Mouse (Mus musculus): ENCODE results near the gene Dis3l2. TPM values are rescaled to one million over a fixed set of nuclear protein-coding genes. Genes with fewer than 3 reads are reported as not detected.

The Dis3l2 gene
- total and polyA plus RNA-seq, 3 experiments, result 12.4 to 17.4 (median 16.5) TPM

GRCm38 (mm10) chr1:86859371-86859770 lies 155.8 kb downstream of the Dis3l2 start:
- TF ChIP-seq KAT2A (IDR thresholded peaks at IDR 0.05; ENCODE audit: insufficient replicate concordance, low read length) (no peak), JUND (conservative IDR thresholded peaks at IDR 0.05; ENCODE audit: low read depth, low read length) (no peak), GABPA (IDR thresholded peaks at IDR 0.05; ENCODE audit: insufficient replicate concordance, low read depth, low read length) (no peak), E2F4 (IDR thresholded peaks at IDR 0.05; ENCODE audit: insufficient replicate concordance, low read depth, low read length) (no peak), NRF1 (IDR thresholded peaks at IDR 0.05; ENCODE audit: low read depth, low read length) (no peak), MAZ (IDR thresholded peaks at IDR 0.05; ENCODE audit: low read depth, low read length) (no peak), IRF4 (IDR thresholded peaks at IDR 0.05; ENCODE audit: low read depth, low read length) (no peak), MEF2A (IDR thresholded peaks at IDR 0.05; ENCODE audit: borderline replicate concordance, low read depth, low read length) (no peak), MAX (IDR thresholded peaks at IDR 0.05; ENCODE audit: low read length) (no peak)
- no peaks in the 10 kb centered on the region for H3K79me2 ChIP-seq (replicated peaks; ENCODE audit: control insufficient read depth, extremely low read depth, insufficient read depth, poor library complexity, severe bottlenecking)
- DNase-seq (ENCODE audit: extremely low read depth), result no peak
- dilution Hi-C loops (cut with MboI; ENCODE audit: extremely low pct_ligation_motif_present, extremely low pct_unique_long_range_greater_than_20kb, low sequenced_read_pairs) (no loop called here), in situ Hi-C loops (cut with MboI; ENCODE audit: low pct_ligation_motif_present, low pct_unique_long_range_greater_than_20kb, low sequenced_read_pairs) (no loop called here)
- H3K27me3 ChIP-seq (replicated peaks), result no peaks in the 10 kb centered on the region
- no peak overlapping the region for H3K4me2 ChIP-seq (ENCODE audit: insufficient read depth, low read depth, poor library complexity, severe bottlenecking)
- H3K27ac ChIP-seq (ENCODE audit: insufficient read depth, low read depth), result no peak overlapping the region
- H3K4me3 ChIP-seq (replicated peaks in 1 of 3; ENCODE audit: low read depth in 2 of 3, low read length in 2 of 3, poor library complexity in 1 of 3), result no peak overlapping the region
- H3K36me3 ChIP-seq (replicated peaks in 1 of 2; ENCODE audit: control insufficient read depth in 1 of 2, insufficient read depth in 1 of 2, low read length in 1 of 2), result peaks cover 0 to 30% of the 10 kb centered on the region in 2 experiments
- peaks cover 0 to 26% of the 10 kb centered on the region in 2 experiments; a peak in 2 of 4 replicates for H3K4me1 ChIP-seq (ENCODE audit: control insufficient read depth in 1 of 2, insufficient read depth in 2 of 2)
- no peaks in the 10 kb centered on the region for H3K9me3 ChIP-seq (replicated peaks; ENCODE audit: low read length)
- H3K9ac ChIP-seq (ENCODE audit: insufficient read depth, low read depth), result no peak overlapping the region

DNA sequence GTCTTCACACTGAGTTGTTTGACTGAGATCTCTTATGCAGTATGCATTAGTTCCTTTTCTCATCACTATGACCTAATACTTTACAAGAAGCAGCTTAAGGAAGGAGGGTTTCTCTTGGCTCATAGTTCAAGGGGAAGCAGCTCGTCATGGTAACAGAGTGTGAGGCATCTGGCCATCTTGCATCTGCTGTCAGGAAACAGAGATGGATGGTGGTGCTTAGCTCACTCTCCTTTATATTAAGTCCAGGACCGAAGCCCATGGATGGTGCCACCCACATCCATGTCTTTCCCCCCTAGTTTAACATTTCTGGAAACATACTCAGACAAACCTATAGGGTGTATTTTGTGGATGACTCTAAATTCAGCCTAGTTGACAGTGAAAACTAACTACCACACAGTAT lies 170.1 kb downstream of the Dis3l2 start:
- TF ChIP-seq PAX5 (IDR thresholded peaks at IDR 0.05; ENCODE audit: low read length) (no peak), TBP (conservative IDR thresholded peaks at IDR 0.05; ENCODE audit: low read depth, low read length) (no peak), ZNF384 (IDR thresholded peaks at IDR 0.05; ENCODE audit: low read depth, low read length) (no peak), BHLHE40 (IDR thresholded peaks at IDR 0.05; ENCODE audit: low read depth, low read length) (no peak), CHD1 (IDR thresholded peaks at IDR 0.05; ENCODE audit: low read depth, low read length) (no peak), USF1 (IDR thresholded peaks at IDR 0.05; ENCODE audit: low read depth, low read length) (no peak), MAX (IDR thresholded peaks at IDR 0.05; ENCODE audit: low read length) (no peak), RCOR1 (conservative IDR thresholded peaks at IDR 0.05; ENCODE audit: low read depth, low read length) (no peak), UBTF (IDR thresholded peaks at IDR 0.05; ENCODE audit: low read depth, low read length) (no peak), MYC (IDR thresholded peaks at IDR 0.05; ENCODE audit: low read depth, low read length) (no peak), GABPA (IDR thresholded peaks at IDR 0.05; ENCODE audit: insufficient replicate concordance, low read depth, low read length) (no peak), NELFE (IDR thresholded peaks at IDR 0.05; ENCODE audit: low read depth, low read length) (no peak), RAD21 (IDR thresholded peaks at IDR 0.05; ENCODE audit: low read depth, low read length) (no peak)
- Histone ChIP-seq H3K4me1 (ENCODE audit: control insufficient read depth in 1 of 2, insufficient read depth in 2 of 2) (no peaks in the 10 kb centered on the region), H3K27ac (ENCODE audit: insufficient read depth, low read depth) (no peak overlapping the region), H3K4me3 (replicated peaks in 1 of 3; ENCODE audit: low read depth in 2 of 3, low read length in 2 of 3, poor library complexity in 1 of 3) (no peak overlapping the region), H3K9me3 (replicated peaks; ENCODE audit: low read length) (no peaks in the 10 kb centered on the region), H3K36me3 (replicated peaks in 1 of 2; ENCODE audit: control insufficient read depth in 1 of 2, insufficient read depth in 1 of 2, low read length in 1 of 2) (peaks cover 0 to 9% of the 10 kb centered on the region in 2 experiments), H3K79me2 (replicated peaks; ENCODE audit: control insufficient read depth, extremely low read depth, insufficient read depth, poor library complexity, severe bottlenecking) (no peaks in the 10 kb centered on the region), H3K9ac (ENCODE audit: insufficient read depth, low read depth) (no peak overlapping the region), H3K27me3 (replicated peaks) (no peaks in the 10 kb centered on the region), H3K4me2 (ENCODE audit: insufficient read depth, low read depth, poor library complexity, severe bottlenecking) (no peak overlapping the region)
- no peak for DNase-seq (ENCODE audit: extremely low read depth)
- in situ Hi-C loops (cut with MboI; ENCODE audit: low pct_ligation_motif_present, low pct_unique_long_range_greater_than_20kb, low sequenced_read_pairs), result no loop called here
- dilution Hi-C loops (cut with MboI; ENCODE audit: extremely low pct_ligation_motif_present, extremely low pct_unique_long_range_greater_than_20kb, low sequenced_read_pairs), result no loop called here

Data from CH12.LX (cell line).